Mouse (Mus musculus): ENCODE measurements at regions not wholly inside any gene's neighbourhood (a gene's known extent, or its start where the extent isn't known, plus 50 kb on each side); places are given as distances from the start of the nearest gene placed in this dataset.

- TF ChIP-seq EP300 (IDR thresholded peaks at IDR 0.05; ENCODE audit: low read depth), result no peak
- no peak for TF ChIP-seq CTCF (IDR thresholded peaks at IDR 0.05; ENCODE audit: low read depth)
These were observed 3602.1 kb upstream of the Gm7489 start for GRCm38 (mm10) chr15:50282576-50282975.

Data from liver, embryonic 14.5 days (tissue).